Mouse (Mus musculus) thymus, adult 2 months (tissue): ENCODE measurements around the gene AW549877.

Experiments
- CTCF ChIP-seq: fragments of 200-500 bp; IDR thresholded peaks from 2 replicates; pipeline ENCODE4 v1.5.1; 2012; ENCODE audit warnings: mild to moderate bottlenecking, control low read depth, low read length, moderate library complexity, borderline replicate concordance; ENCODE audit not compliant: control insufficient read depth, poor library complexity, insufficient read depth; ENCODE audit errors: extremely low read depth
- POLR2A ChIP-seq: fragments of 200-500 bp; IDR thresholded peaks from 2 replicates; pipeline ENCODE4 v1.6.1; 2012; ENCODE audit warnings: mild to moderate bottlenecking, low read length, control low read depth, moderate library complexity; ENCODE audit not compliant: control insufficient read depth, poor library complexity, insufficient read depth; ENCODE audit errors: extremely low read depth

DNA sequence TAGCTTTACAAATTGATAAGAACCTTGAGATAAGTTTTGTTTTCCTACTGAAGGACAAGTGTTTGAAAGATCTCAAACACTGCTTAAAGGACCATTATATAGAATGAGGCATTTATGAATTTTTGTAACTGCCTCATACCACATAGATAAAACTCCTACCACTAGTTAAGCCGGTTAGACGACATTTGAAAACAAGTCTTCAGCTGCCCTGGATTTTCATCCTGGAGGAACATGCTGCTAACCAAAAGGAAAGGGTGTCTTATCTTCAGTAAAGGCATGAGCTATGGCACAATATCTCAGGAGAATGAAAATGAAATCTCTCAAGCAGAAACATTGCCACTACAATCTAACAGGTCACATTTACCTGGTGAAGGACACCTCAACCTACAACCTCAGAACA, 28.2 kb upstream of the AW549877 start:
- TF ChIP-seq POLR2A (no peak), CTCF (no peak)
